Mouse (Mus musculus) skeletal muscle tissue, adult 2 months (tissue): ENCODE data around the gene Pramel6.
"Not testable (repeated sequence)": the region's sequence is repeated elsewhere in the genome, so short reads cannot be mapped to it uniquely, and the experiment has no call there.

Source experiments
- DNase-seq: peaks from one replicate; pipeline ENCODE4 v3.0.0-alpha.2; 2012; ENCODE audit warnings: low read depth, low spot score

Gene Pramel6

GRCm38 (mm10) chr2:87506265-87506664, at the start of gene Pramel6:
Gene Pramel6, plus strand, starts transcription at chr2:87506565.
- no peak for DNase-seq

GRCm38 (mm10) chr2:87461769-87462168, 44.6 kb upstream of the Pramel6 start:
- no peak for DNase-seq

- DNase-seq = no peak
These were observed 26.2 kb upstream of the Pramel6 start for GRCm38 (mm10) chr2:87480207-87480606.

GRCm38 (mm10) chr2:87481158-87481557, 25.2 kb upstream of the Pramel6 start:
- no peak for DNase-seq

- no peak for DNase-seq
These were observed 24.1 kb upstream of the Pramel6 start for GRCm38 (mm10) chr2:87482276-87482675.

GRCm38 (mm10) chr2:87496993-87497392, 9.4 kb upstream of the Pramel6 start, which contains the start of gene Pramel7:
Gene Pramel7, minus strand, starts transcription at chr2:87497093.
- not testable (repeated sequence) for DNase-seq

- no peak for DNase-seq
These were observed 8.7 kb downstream of the Pramel6 start for GRCm38 (mm10) chr2:87515046-87515445.

GRCm38 (mm10) chr2:87515457-87516060, 9.2 kb downstream of the Pramel6 start:
- no peak for DNase-seq

- DNase-seq = no peak
These were observed 10.2 kb downstream of the Pramel6 start for GRCm38 (mm10) chr2:87516581-87516980.

GRCm38 (mm10) chr2:87520651-87521050, 14.3 kb downstream of the Pramel6 start:
- DNase-seq = no peak

- DNase-seq = not testable (repeated sequence)
These were observed 19.7 kb downstream of the Pramel6 start for GRCm38 (mm10) chr2:87525899-87526616.

GRCm38 (mm10) chr2:87531496-87531895, 25.1 kb downstream of the Pramel6 start, which contains the start of gene Olfr153:
Gene Olfr153, plus strand, starts transcription at chr2:87531796.
- DNase-seq = no peak

- DNase-seq = no peak
These were observed 28.5 kb downstream of the Pramel6 start for GRCm38 (mm10) chr2:87534826-87535225.

- DNase-seq = no peak
These were observed 39.1 kb downstream of the Pramel6 start, which contains the start of gene Olfr1128 for GRCm38 (mm10) chr2:87545442-87545841. Gene Olfr1128, minus strand, starts transcription at chr2:87545542.
